Mouse (Mus musculus) liver, embryonic 13.5 days (tissue): ENCODE measurements around the gene Enthd1. TPM values are rescaled to one million over a fixed set of nuclear protein-coding genes. Genes with fewer than 3 reads are reported as not detected.
A peak's percentile ranks its signal among the peaks of the same experiment; 100 is the strongest.

Source experiments
- ATAC-seq: fragments of 200-750 bp; cut with Nextera tagmentation; 2 replicates; pipeline ENCODE4 v1.8.0; 2017; ENCODE audit warnings: low read depth, mild to moderate bottlenecking, moderate number of reproducible peaks, moderate library complexity
- DNase-seq: peaks from one replicate; pipeline ENCODE4 v3.0.0; 2022
- H3K27ac ChIP-seq: fragments of 300-500 bp; sonication (generic); 2 replicates; pipeline ENCODE4 v1.5.1; 2015; ENCODE audit warnings: moderate library complexity, mild to moderate bottlenecking, inconsistent platforms
- H3K27me3 ChIP-seq: fragments of 300-500 bp; sonication (generic); 2 replicates; pipeline ENCODE4 v1.6.1; 2015; ENCODE audit warnings: mild to moderate bottlenecking, inconsistent platforms
- H3K36me3 ChIP-seq: fragments of 300-500 bp; sonication (generic); 2 replicates; pipeline ENCODE4 v1.6.1; 2015; ENCODE audit warnings: mild to moderate bottlenecking, inconsistent platforms
- H3K4me1 ChIP-seq: fragments of 300-500 bp; sonication (generic); replicated peaks from 2 replicates; pipeline ENCODE4 v1.6.1; 2015; ENCODE audit warnings: inconsistent platforms
- H3K4me2 ChIP-seq: fragments of 300-500 bp; sonication (generic); 2 replicates; pipeline ENCODE4 v1.6.1; 2015; ENCODE audit warnings: inconsistent platforms, mild to moderate bottlenecking, moderate library complexity
- H3K4me3 ChIP-seq: fragments of 300-500 bp; sonication (generic); replicated peaks from 2 replicates; pipeline ENCODE4 v1.5.1; 2015; ENCODE audit warnings: mild to moderate bottlenecking, inconsistent platforms
- H3K9ac ChIP-seq: fragments of 300-500 bp; sonication (generic); 2 replicates; pipeline ENCODE4 v1.6.1; 2015; ENCODE audit warnings: mild to moderate bottlenecking, inconsistent platforms
- H3K9me3 ChIP-seq: fragments of 300-500 bp; sonication (generic); replicated peaks from 2 replicates; pipeline ENCODE4 v1.6.1; 2016; ENCODE audit warnings: inconsistent platforms
- WGBS: fragments of 180-500 bp; shearing (Covaris S2); methylation state at CpG from one replicate; pipeline ENCODE4 v1.1.7; 2015; ENCODE audit not compliant: insufficient replicate concordance; 5-methylcytosine and 5-hydroxymethylcytosine counted together
- polyA plus RNA-seq: library from polyadenylated mRNA; unstranded; fragments of >200 nt; fragmentation: Nextera tagmentation; extraction: Ambion mirVana; gene quantifications from 2 replicates; pipeline ENCODE4 v1.2.1, GENCODE M21; 2015

Gene Enthd1
- polyA plus RNA-seq, 1 experiment from 2014 or later = not detected

- no peak overlapping the region for H3K4me3 ChIP-seq
- WGBS = 55% methylated on average over 9 of the region's 9 CpGs
These were observed 8.0 kb upstream of the Enthd1 start for GRCm38 (mm10) chr15:80572811-80573520.

GRCm38 (mm10) chr15:80572291-80572690, 7.3 kb upstream of the Enthd1 start, which contains the start of gene Grap2:
TSS of gene Grap2 (plus strand) at chr15:80572594.
- 17% methylated on average over 12 of the region's 12 CpGs for WGBS
- no peak within 1 kb of the TSS for H3K9ac ChIP-seq
- 0 out of 2 replicates have a peak within 1 kb of the TSS, but pooled peaks have one; percentile 18 for H3K4me2 ChIP-seq
- no peaks in the 10 kb centered on the region for H3K9me3 ChIP-seq
- H3K27me3 ChIP-seq = peaks cover 62% of the 10 kb centered on the region
- no peaks in the 10 kb centered on the region for H3K36me3 ChIP-seq
- H3K4me1 ChIP-seq = no peaks in the 10 kb centered on the region
- ATAC-seq (no peak), DNase-seq (no peak)
- no peak within 1 kb of the TSS for H3K4me3 ChIP-seq
- H3K27ac ChIP-seq = no peak within 1 kb of the TSS

More at GRCm38 (mm10) chr15:80572811-80573520, 8.0 kb upstream of the Enthd1 start:
- Histone ChIP-seq H3K36me3 (no peaks in the 10 kb centered on the region), H3K27me3 (peaks cover 66% of the 10 kb centered on the region), H3K9me3 (no peaks in the 10 kb centered on the region), H3K4me1 (no peaks in the 10 kb centered on the region), H3K9ac (no peak overlapping the region), H3K4me2 (0 out of 2 replicates have a peak overlapping the region, but pooled peaks have one; percentile 18), H3K27ac (no peak overlapping the region)
- ATAC-seq = no peak
- no peak for DNase-seq

- no peak overlapping the region for H3K4me3 ChIP-seq
- peaks cover 58% of the 10 kb centered on the region for H3K27me3 ChIP-seq
- 35% methylated on average over 7 of the region's 7 CpGs for WGBS
- H3K9me3 ChIP-seq = no peaks in the 10 kb centered on the region
- no peaks in the 10 kb centered on the region for H3K4me1 ChIP-seq
- H3K27ac ChIP-seq = no peak overlapping the region
- no peak for ATAC-seq
- no peaks in the 10 kb centered on the region for H3K36me3 ChIP-seq
- H3K4me2 ChIP-seq = no peak overlapping the region
- no peak overlapping the region for H3K9ac ChIP-seq
- DNase-seq = no peak
These were observed 6.7 kb upstream of the Enthd1 start for GRCm38 (mm10) chr15:80571611-80572010.

GRCm38 (mm10) chr15:80570226-80570625, 5.3 kb upstream of the Enthd1 start:
- ATAC-seq (no peak), DNase-seq (no peak)
- 50% methylated on average over 1 of the region's 1 CpGs for WGBS
- no peak overlapping the region for H3K9ac ChIP-seq
- H3K4me1 ChIP-seq = no peaks in the 10 kb centered on the region
- no peaks in the 10 kb centered on the region for H3K9me3 ChIP-seq
- H3K27me3 ChIP-seq = peaks cover 50% of the 10 kb centered on the region
- no peak overlapping the region for H3K4me2 ChIP-seq
- H3K27ac ChIP-seq = no peak overlapping the region
- H3K36me3 ChIP-seq = no peaks in the 10 kb centered on the region
- no peak overlapping the region for H3K4me3 ChIP-seq

GRCm38 (mm10) chr15:80569205-80569604, 4.2 kb upstream of the Enthd1 start:
- H3K4me2 ChIP-seq = no peak overlapping the region
- DNase-seq (no peak), ATAC-seq (no peak)
- H3K9me3 ChIP-seq = no peaks in the 10 kb centered on the region
- H3K4me3 ChIP-seq = no peak overlapping the region
- 57% methylated on average over 7 of the region's 7 CpGs for WGBS
- H3K36me3 ChIP-seq = no peaks in the 10 kb centered on the region
- H3K4me1 ChIP-seq = no peaks in the 10 kb centered on the region
- no peak overlapping the region for H3K27ac ChIP-seq
- H3K27me3 ChIP-seq = peaks cover 42% of the 10 kb centered on the region
- H3K9ac ChIP-seq = no peak overlapping the region

GRCm38 (mm10) chr15:80567731-80568130, 2.8 kb upstream of the Enthd1 start:
- no peak overlapping the region for H3K4me3 ChIP-seq
- H3K27ac ChIP-seq = no peak overlapping the region
- no peak for ATAC-seq
- no peaks in the 10 kb centered on the region for H3K36me3 ChIP-seq
- DNase-seq = no peak
- H3K9ac ChIP-seq = no peak overlapping the region
- no peaks in the 10 kb centered on the region for H3K9me3 ChIP-seq
- WGBS = 69% methylated on average over 4 of the region's 4 CpGs
- peaks cover 37% of the 10 kb centered on the region for H3K27me3 ChIP-seq
- H3K4me2 ChIP-seq = no peak overlapping the region
- H3K4me1 ChIP-seq = no peaks in the 10 kb centered on the region

GRCm38 (mm10) chr15:80567139-80567538, 2.2 kb upstream of the Enthd1 start:
- H3K9me3 ChIP-seq = no peaks in the 10 kb centered on the region
- H3K36me3 ChIP-seq = no peaks in the 10 kb centered on the region
- WGBS = 61% methylated on average over 3 of the region's 3 CpGs
- H3K4me2 ChIP-seq = no peak overlapping the region
- no peak overlapping the region for H3K4me3 ChIP-seq
- ATAC-seq (no peak), DNase-seq (no peak)
- H3K4me1 ChIP-seq = no peaks in the 10 kb centered on the region
- H3K27me3 ChIP-seq = peaks cover 36% of the 10 kb centered on the region
- H3K9ac ChIP-seq = no peak overlapping the region
- H3K27ac ChIP-seq = no peak overlapping the region

GRCm38 (mm10) chr15:80566696-80567095, 1.7 kb upstream of the Enthd1 start:
- Histone ChIP-seq H3K27me3 (peaks cover 31% of the 10 kb centered on the region), H3K4me3 (no peak overlapping the region)
- 73% methylated on average over 6 of the region's 6 CpGs for WGBS

GRCm38 (mm10) chr15:80563634-80564208, 1.2 kb downstream of the Enthd1 start:
- Histone ChIP-seq H3K36me3 (no peaks in the 10 kb centered on the region), H3K9me3 (no peaks in the 10 kb centered on the region), H3K9ac (no peak overlapping the region), H3K4me2 (no peak overlapping the region), H3K4me3 (no peak overlapping the region), H3K27ac (no peak overlapping the region), H3K27me3 (peaks cover 44% of the 10 kb centered on the region), H3K4me1 (peaks cover 6% of the 10 kb centered on the region; the same call in 1 of the 2 replicates)
- DNase-seq (no peak), ATAC-seq (no peak)
- 76% methylated on average over 6 of the region's 6 CpGs for WGBS

More at GRCm38 (mm10) chr15:80566696-80567095, 1.7 kb upstream of the Enthd1 start:
- no peaks in the 10 kb centered on the region for H3K36me3 ChIP-seq
- H3K4me1 ChIP-seq = no peaks in the 10 kb centered on the region
- no peak overlapping the region for H3K9ac ChIP-seq
- no peak for ATAC-seq
- DNase-seq = no peak
- H3K27ac ChIP-seq = no peak overlapping the region
- no peaks in the 10 kb centered on the region for H3K9me3 ChIP-seq
- H3K4me2 ChIP-seq = no peak overlapping the region

- DNase-seq (no peak), ATAC-seq (no peak)
- Histone ChIP-seq H3K36me3 (no peaks in the 10 kb centered on the region), H3K4me2 (no peak overlapping the region), H3K4me3 (no peak overlapping the region), H3K27ac (no peak overlapping the region), H3K9ac (no peak overlapping the region), H3K9me3 (no peaks in the 10 kb centered on the region), H3K4me1 (peaks cover 6% of the 10 kb centered on the region; the same call in 1 of the 2 replicates), H3K27me3 (peaks cover 43% of the 10 kb centered on the region)
- WGBS = 64% methylated on average over 3 of the region's 3 CpGs
These were observed 2.5 kb downstream of the Enthd1 start for GRCm38 (mm10) chr15:80562446-80562845.

- no peak overlapping the region for H3K4me3 ChIP-seq
- no peak for ATAC-seq
- DNase-seq = no peak
- H3K9ac ChIP-seq = no peak overlapping the region
- H3K4me2 ChIP-seq = no peak overlapping the region
- peaks cover 6% of the 10 kb centered on the region; the same call in 1 of the 2 replicates for H3K4me1 ChIP-seq
- 43% methylated on average over 15 of the region's 15 CpGs for WGBS
- H3K9me3 ChIP-seq = no peaks in the 10 kb centered on the region
- no peaks in the 10 kb centered on the region for H3K36me3 ChIP-seq
- H3K27me3 ChIP-seq = peaks cover 35% of the 10 kb centered on the region
- no peak overlapping the region for H3K27ac ChIP-seq
These were observed 4.0 kb downstream of the Enthd1 start for GRCm38 (mm10) chr15:80560646-80561580.
